Mouse (Mus musculus) lung, postnatal 0 days (tissue): ENCODE data around the gene Btbd2. TPM values are rescaled to one million over a fixed set of nuclear protein-coding genes. Genes with fewer than 3 reads are reported as not detected.

Source experiments
- ATAC-seq: fragments of 200-750 bp; cut with Nextera tagmentation; 2 replicates; pipeline ENCODE4 v1.8.0; 2017; ENCODE audit warnings: moderate library complexity
- DNase-seq: peaks from one replicate; pipeline ENCODE4 v3.0.0-alpha.2; 2016; ENCODE audit warnings: low spot score
- H3K27ac ChIP-seq: fragments of 300-500 bp; sonication (generic); 2 replicates; pipeline ENCODE4 v1.5.1; 2014; ENCODE audit warnings: antibody characterized with exemption, mild to moderate bottlenecking, low read length, mixed read lengths
- H3K27me3 ChIP-seq: fragments of 300-500 bp; sonication (generic); replicated peaks from 2 replicates; pipeline ENCODE4 v1.6.1; 2014; ENCODE audit warnings: low read length, mixed read lengths; ENCODE audit not compliant: insufficient read depth
- H3K36me3 ChIP-seq: fragments of 300-500 bp; sonication (generic); 2 replicates; pipeline ENCODE4 v1.6.1; 2014; ENCODE audit warnings: low read length, mixed read lengths; ENCODE audit not compliant: insufficient read depth
- H3K4me1 ChIP-seq: fragments of 300-500 bp; sonication (generic); 2 replicates; pipeline ENCODE4 v1.6.1; 2014; ENCODE audit warnings: antibody characterized with exemption, low read depth, low read length, mixed read lengths; ENCODE audit not compliant: insufficient read depth
- H3K4me2 ChIP-seq: fragments of 300-500 bp; sonication (generic); replicated peaks from 2 replicates; pipeline ENCODE4 v1.6.1; 2014; ENCODE audit warnings: low read depth, mild to moderate bottlenecking, low read length, moderate library complexity, mixed read lengths
- H3K4me3 ChIP-seq: fragments of 300-500 bp; sonication (generic); 2 replicates; pipeline ENCODE4 v1.5.1; 2014; ENCODE audit warnings: low read depth, low read length
- H3K9ac ChIP-seq: fragments of 300-500 bp; sonication (generic); replicated peaks from 2 replicates; pipeline ENCODE4 v1.6.1; 2014; ENCODE audit warnings: low read depth, mild to moderate bottlenecking
- H3K9me3 ChIP-seq: fragments of 300-500 bp; sonication (generic); 2 replicates; pipeline ENCODE4 v1.6.1; 2016; ENCODE audit warnings: low read length, mixed read lengths
- CTCF ChIP-seq: IDR thresholded peaks from 2 replicates; pipeline ENCODE4 v1.5.1; 2016; ENCODE audit warnings: antibody characterized with exemption, mild to moderate bottlenecking
- EP300 ChIP-seq: IDR thresholded peaks from 2 replicates; pipeline ENCODE4 v1.6.1; 2016; ENCODE audit warnings: antibody characterized with exemption, mild to moderate bottlenecking, control low read depth
- WGBS: fragments of 180-500 bp; shearing (Covaris S2); extraction: QIAGEN DNeasy Blood & Tissue Kit; methylation state at CpG from one replicate; pipeline ENCODE4 v1.1.7; 2014; 5-methylcytosine and 5-hydroxymethylcytosine counted together
- polyA plus RNA-seq: library from polyadenylated mRNA; unstranded; fragments of >200 nt; fragmentation: Nextera tagmentation; extraction: Ambion mirVana; gene quantifications from 2 replicates; pipeline ENCODE4 v1.2.1, GENCODE M21; 2015

Btbd2 gene
- polyA plus RNA-seq, 1 experiment from 2014 or later, result 42.9 TPM

- no peaks in the 10 kb centered on the region for H3K4me1 ChIP-seq
- H3K4me2 ChIP-seq, result no peak overlapping the region
- H3K9ac ChIP-seq, result no peak overlapping the region
- H3K36me3 ChIP-seq, result peaks cover 54% of the 10 kb centered on the region
- no peak overlapping the region for H3K27ac ChIP-seq
- ATAC-seq, result no peak
- H3K4me3 ChIP-seq, result no peak overlapping the region
- DNase-seq, result no peak
- no peaks in the 10 kb centered on the region for H3K27me3 ChIP-seq
- no peaks in the 10 kb centered on the region for H3K9me3 ChIP-seq
- TF ChIP-seq EP300, result no peak
- no peak for TF ChIP-seq CTCF
- WGBS, result 70% methylated on average over 6 of the region's 6 CpGs
Observed at GRCm38 (mm10) chr10:80635345-80635744, 21.5 kb downstream of the Btbd2 start.

GRCm38 (mm10) chr10:80628925-80629324 lies 27.9 kb downstream of the Btbd2 start:
- Histone ChIP-seq H3K4me2 (no peak overlapping the region), H3K9ac (no peak overlapping the region), H3K27me3 (no peaks in the 10 kb centered on the region), H3K4me1 (peaks cover 11% of the 10 kb centered on the region; the same call in 1 of the 2 replicates), H3K36me3 (no peaks in the 10 kb centered on the region), H3K9me3 (no peaks in the 10 kb centered on the region), H3K27ac (no peak overlapping the region), H3K4me3 (no peak overlapping the region)
- no peak for DNase-seq
- TF ChIP-seq EP300, result no peak
- TF ChIP-seq CTCF, result no peak
- WGBS, result 82% methylated on average over 9 of the region's 9 CpGs
- no peak for ATAC-seq

GRCm38 (mm10) chr10:80627685-80628084 lies 29.2 kb downstream of the Btbd2 start:
- H3K9ac ChIP-seq, result no peak overlapping the region
- H3K36me3 ChIP-seq, result no peaks in the 10 kb centered on the region
- 44% methylated on average over 2 of the region's 2 CpGs for WGBS
- ATAC-seq (peak; percentile 35), DNase-seq (peak; percentile 63)
- H3K4me2 ChIP-seq, result no peak overlapping the region
- H3K27me3 ChIP-seq, result no peaks in the 10 kb centered on the region
- H3K9me3 ChIP-seq, result no peaks in the 10 kb centered on the region
- no peak for TF ChIP-seq CTCF
- TF ChIP-seq EP300, result no peak
- peaks cover 13% of the 10 kb centered on the region; the same call in 1 of the 2 replicates for H3K4me1 ChIP-seq
- no peak overlapping the region for H3K4me3 ChIP-seq
- no peak overlapping the region for H3K27ac ChIP-seq

- H3K4me2 ChIP-seq, result no peak overlapping the region
- 86% methylated on average over 4 of the region's 4 CpGs for WGBS
- H3K27ac ChIP-seq, result no peak overlapping the region
- DNase-seq (no peak), ATAC-seq (no peak)
- no peaks in the 10 kb centered on the region for H3K36me3 ChIP-seq
- H3K4me1 ChIP-seq, result peaks cover 13% of the 10 kb centered on the region; the same call in 1 of the 2 replicates
- no peaks in the 10 kb centered on the region for H3K9me3 ChIP-seq
- TF ChIP-seq EP300 (no peak), CTCF (no peak)
- H3K9ac ChIP-seq, result no peak overlapping the region
- H3K4me3 ChIP-seq, result no peak overlapping the region
- no peaks in the 10 kb centered on the region for H3K27me3 ChIP-seq
Observed at GRCm38 (mm10) chr10:80625764-80626163, 31.1 kb downstream of the Btbd2 start.

- Histone ChIP-seq H3K36me3 (no peaks in the 10 kb centered on the region), H3K27me3 (no peaks in the 10 kb centered on the region), H3K4me3 (peak overlapping the region; percentile 69), H3K9ac (peak overlapping the region; percentile 84), H3K27ac (peak overlapping the region; percentile 81), H3K4me2 (peak overlapping the region; percentile 91), H3K4me1 (peaks cover 13% of the 10 kb centered on the region; the same call in 1 of the 2 replicates), H3K9me3 (no peaks in the 10 kb centered on the region)
- no peak for ATAC-seq
- peak; percentile 75 for DNase-seq
- TF ChIP-seq CTCF, result no peak; the same call in 1 of the 2 replicates
- TF ChIP-seq EP300, result no peak; the same call in 1 of the 2 replicates
- WGBS, result 12% methylated on average over 13 of the region's 15 CpGs
Observed at GRCm38 (mm10) chr10:80623457-80624191, 33.2 kb downstream of the Btbd2 start.

- ATAC-seq, result peak; percentile 15
Observed at GRCm38 (mm10) chr10:80622661-80623456, 34.0 kb downstream of the Btbd2 start, which contains the start of gene Csnk1g2. Gene Csnk1g2, plus strand, starts transcription at chr10:80622838.

More at GRCm38 (mm10) chr10:80622661-80623456, 34.0 kb downstream of the Btbd2 start, which contains the start of gene Csnk1g2:
- Histone ChIP-seq H3K4me1 (peaks cover 13% of the 10 kb centered on the region; the same call in 1 of the 2 replicates), H3K27me3 (no peaks in the 10 kb centered on the region), H3K27ac (peak within 1 kb of the TSS; percentile 93), H3K9ac (peak within 1 kb of the TSS; percentile 84), H3K4me2 (peak within 1 kb of the TSS; percentile 91), H3K36me3 (no peaks in the 10 kb centered on the region), H3K9me3 (no peaks in the 10 kb centered on the region), H3K4me3 (peak within 1 kb of the TSS; percentile 69)
- peak; percentile 33; the same call in 1 of the 2 replicates for TF ChIP-seq CTCF
- no peak for TF ChIP-seq EP300
- under 1% methylated on average over 54 of the region's 85 CpGs for WGBS
- DNase-seq, result peak; percentile 19
